Comparison of ENCODE assay signal across 21 mouse cellular contexts in genomic region chr2:75154448-75154847, GRCm38 (mm10).
DNase-seq lines count a peak whose midpoint lies in the region; ATAC-seq and TF ChIP-seq lines count a peak whose summit lies in the region.
"Had no signal": no experiment of that assay in that cellular context is flagged by ENCODE, and none has a peak within 500 bp of the region (broad histone marks: within the 10 kb centered on the region; RNA-seq: fewer than 3 reads in every experiment).

No protein-coding gene starts in this region.

- TF ChIP-seq EP300 in lung, postnatal 0 days (IDR thresholded peaks at IDR 0.05): peak; percentile 76

- peaks cover 12% of the 10 kb centered on the region for H3K4me1 ChIP-seq in intestine, embryonic 14.5 days (replicated peaks; ENCODE audit: control insufficient read depth, insufficient read depth, low read length)
- no peaks in the 10 kb centered on the region for H3K4me1 ChIP-seq in intestine, embryonic 16.5 days (ENCODE audit: control insufficient read depth, insufficient read depth, low read length)
- H3K4me1 ChIP-seq in lung, postnatal 0 days (ENCODE audit: insufficient read depth, low read depth, low read length): peaks cover 3% of the 10 kb centered on the region; the same call in 1 of the 2 replicates
- H3K4me1 ChIP-seq: liver, embryonic 15.5 days had no signal

- H3K27me3 ChIP-seq in intestine, embryonic 14.5 days (replicated peaks; ENCODE audit: control insufficient read depth, insufficient read depth, low read length): no peaks in the 10 kb centered on the region
- no peaks in the 10 kb centered on the region for H3K27me3 ChIP-seq in intestine, embryonic 16.5 days (replicated peaks; ENCODE audit: control insufficient read depth, insufficient read depth, low read length)
- H3K27me3 ChIP-seq in lung, postnatal 0 days (replicated peaks; ENCODE audit: insufficient read depth, low read length): no peaks in the 10 kb centered on the region

- WGBS in intestine, embryonic 14.5 days: 54% methylated on average over 3 of the region's 3 CpGs
- WGBS in intestine, embryonic 16.5 days: 61% methylated on average over 3 of the region's 3 CpGs
- 33% methylated on average over 3 of the region's 3 CpGs for WGBS in lung, postnatal 0 days

- H3K27ac ChIP-seq in gastrocnemius, adult 2 months: peak overlapping the region; percentile 70
- H3K27ac ChIP-seq in intestine, embryonic 14.5 days (ENCODE audit: low read depth): no peak overlapping the region
- no peak overlapping the region for H3K27ac ChIP-seq in intestine, embryonic 16.5 days (ENCODE audit: low read length)
- no peak overlapping the region for H3K27ac ChIP-seq in lung, postnatal 0 days (ENCODE audit: low read length)
- H3K27ac ChIP-seq: hindbrain, embryonic 14.5 days; limb, embryonic 13.5 days; liver, embryonic 15.5 days had no signal

- H3K4me3 ChIP-seq in gastrocnemius, adult 2 months: peak overlapping the region; percentile 61
- H3K4me3 ChIP-seq in intestine, embryonic 14.5 days (ENCODE audit: low read depth, low read length): no peak overlapping the region
- no peak overlapping the region for H3K4me3 ChIP-seq in intestine, embryonic 16.5 days (ENCODE audit: low read length)
- no peak overlapping the region for H3K4me3 ChIP-seq in lung, postnatal 0 days (ENCODE audit: low read depth, low read length)
- H3K4me3 ChIP-seq: limb, embryonic 13.5 days; liver, embryonic 15.5 days had no signal

- no peak for TF ChIP-seq CTCF in gastrocnemius, adult 2 months (IDR thresholded peaks at IDR 0.05)
- no peak for TF ChIP-seq CTCF in lung, postnatal 0 days (IDR thresholded peaks at IDR 0.05)

- intact Hi-C loops in gastrocnemius, adult 2 months (cut with DNase I): loop anchor here (5.0 kb wide), 3 partner anchors 158 to 452 kb away; partner anchors contain the start of gene Hoxd8

- no peak for ATAC-seq in intestine, embryonic 14.5 days (replicated peaks; ENCODE audit: low FRiP score, low TSS enrichment, low read depth)
- ATAC-seq in intestine, embryonic 16.5 days: no peak
- ATAC-seq in lung, postnatal 0 days: no peak
- ATAC-seq in megakaryocyte progenitor cell, adult 5-6 weeks (replicated peaks; ENCODE audit: poor library complexity): no peak
- ATAC-seq: activated CD4-positive, CD25-positive, alpha-beta regulatory T cell, adult 4 months; forebrain, postnatal 0 days; intestine, postnatal 0 days; Patski had no signal

- H3K4me2 ChIP-seq in intestine, embryonic 14.5 days (ENCODE audit: low read length): peak overlapping the region; percentile 22
- H3K4me2 ChIP-seq in intestine, embryonic 16.5 days (ENCODE audit: low read depth, low read length): no peak overlapping the region
- peak overlapping the region; percentile 27 for H3K4me2 ChIP-seq in lung, postnatal 0 days (replicated peaks; ENCODE audit: low read depth, low read length)
- H3K4me2 ChIP-seq: heart, embryonic 11.5 days; hindbrain, embryonic 14.5 days; limb, embryonic 13.5 days; liver, embryonic 15.5 days had no signal

- no peak overlapping the region for H3K9ac ChIP-seq in intestine, embryonic 14.5 days (ENCODE audit: low read length)
- H3K9ac ChIP-seq in intestine, embryonic 16.5 days (ENCODE audit: low read depth, low read length): no peak overlapping the region
- no peak overlapping the region for H3K9ac ChIP-seq in lung, postnatal 0 days (replicated peaks; ENCODE audit: low read depth)
- H3K9ac ChIP-seq: forebrain, postnatal 0 days; hindbrain, embryonic 14.5 days; limb, embryonic 13.5 days; liver, embryonic 15.5 days had no signal

- H3K9me3 ChIP-seq in intestine, embryonic 14.5 days (ENCODE audit: control insufficient read depth, low read length): no peaks in the 10 kb centered on the region
- H3K9me3 ChIP-seq in intestine, embryonic 16.5 days (ENCODE audit: control insufficient read depth, low read length): no peaks in the 10 kb centered on the region
- no peaks in the 10 kb centered on the region for H3K9me3 ChIP-seq in lung, postnatal 0 days (ENCODE audit: low read length)
- H3K9me3 ChIP-seq: limb, embryonic 13.5 days; liver, embryonic 15.5 days had no signal

- no peaks in the 10 kb centered on the region for H3K36me3 ChIP-seq in intestine, embryonic 14.5 days (ENCODE audit: control insufficient read depth, insufficient read depth, low read length)
- H3K36me3 ChIP-seq in intestine, embryonic 16.5 days (ENCODE audit: control insufficient read depth, insufficient read depth, low read length): no peaks in the 10 kb centered on the region
- H3K36me3 ChIP-seq in lung, postnatal 0 days (ENCODE audit: insufficient read depth, low read length): no peaks in the 10 kb centered on the region
- H3K36me3 ChIP-seq: limb, embryonic 13.5 days; liver, embryonic 15.5 days had no signal

- DNase-seq in gastrocnemius, adult 2 months: no peak
- no peak for DNase-seq in gastrocnemius, adult 18-20 months (ENCODE audit: low spot score)
- DNase-seq in intestine, embryonic 14.5 days (ENCODE audit: low spot score): peak; percentile 25
- no peak for DNase-seq in lung, postnatal 0 days (ENCODE audit: low spot score)
- DNase-seq in lung, postnatal 36 days: no peak
- no peak for DNase-seq in yolk sac, embryonic 10.5 days (ENCODE audit: low spot score)
- DNase-seq: adrenal gland, postnatal 14 days; cerebellum, adult 2 months; forebrain, postnatal 0 days; gastrocnemius, postnatal 10 days; kidney, postnatal 36 days; right cerebral cortex, adult 18-20 months had no signal
